Mouse (Mus musculus) forebrain, postnatal 0 days (tissue): Measurements from ENCODE around the gene Kcnj9. TPM values are rescaled to one million over a fixed set of nuclear protein-coding genes. Genes with fewer than 3 reads are reported as not detected.

ENCODE experiments used
- ATAC-seq: fragments of 200-750 bp; cut with Nextera tagmentation; 2 replicates; pipeline ENCODE4 v1.8.0; 2017; ENCODE audit warnings: mild to moderate bottlenecking, moderate library complexity
- DNase-seq: peaks from one replicate; pipeline ENCODE4 v3.0.0-alpha.2; 2015
- H3K27ac ChIP-seq: fragments of 300-500 bp; sonication (generic); 2 replicates; pipeline ENCODE4 v1.5.1; 2014; ENCODE audit warnings: low read depth, mild to moderate bottlenecking, antibody characterized with exemption, low read length, moderate library complexity, mixed read lengths
- H3K27me3 ChIP-seq: fragments of 300-500 bp; sonication (generic); 2 replicates; pipeline ENCODE4 v1.6.1; 2014; ENCODE audit warnings: mild to moderate bottlenecking, low read length, mixed read lengths; ENCODE audit not compliant: insufficient read depth
- H3K36me3 ChIP-seq: fragments of 300-500 bp; sonication (generic); 2 replicates; pipeline ENCODE4 v1.6.1; 2014; ENCODE audit warnings: mild to moderate bottlenecking, moderate library complexity; ENCODE audit not compliant: insufficient read depth
- H3K4me1 ChIP-seq: fragments of 300-500 bp; sonication (generic); 2 replicates; pipeline ENCODE4 v1.6.1; 2014; ENCODE audit warnings: antibody characterized with exemption; ENCODE audit not compliant: insufficient read depth
- H3K4me2 ChIP-seq: fragments of 300-500 bp; sonication (generic); 2 replicates; pipeline ENCODE4 v1.6.1; 2014; ENCODE audit warnings: low read depth, mild to moderate bottlenecking, moderate library complexity
- H3K4me3 ChIP-seq: fragments of 300-500 bp; sonication (generic); 2 replicates; pipeline ENCODE4 v1.5.1; 2014; ENCODE audit warnings: low read depth, low read length, mixed read lengths
- H3K9ac ChIP-seq: fragments of 300-500 bp; sonication (generic); 2 replicates; pipeline ENCODE4 v1.6.1; 2014; ENCODE audit warnings: mild to moderate bottlenecking
- H3K9me3 ChIP-seq: fragments of 300-500 bp; sonication (generic); 2 replicates; pipeline ENCODE4 v1.6.1; 2016; ENCODE audit warnings: low read length
- CTCF ChIP-seq: sonication (generic); IDR thresholded peaks from 2 replicates; pipeline ENCODE4 v1.5.1; 2016; ENCODE audit warnings: antibody characterized with exemption, control low read depth, low read depth
- WGBS: fragments of 180-500 bp; shearing (Covaris S2); extraction: QIAGEN DNeasy Blood & Tissue Kit; methylation state at CpG from one replicate; pipeline ENCODE4 v1.1.7; 2014; 5-methylcytosine and 5-hydroxymethylcytosine counted together
- polyA plus RNA-seq: library from polyadenylated mRNA; unstranded; fragments of >200 nt; fragmentation: Nextera tagmentation; extraction: Ambion mirVana; gene quantifications from 2 replicates; pipeline ENCODE4 v1.2.1, GENCODE M21; 2015
- total RNA-seq: library from RNA; depleted of rRNA; stranded (reverse); fragments of >200 nt; gene quantifications from 2 replicates; pipeline ENCODE4 v1.2.3, GENCODE M21; 2014

Gene Kcnj9
- total and polyA plus RNA-seq, 2 experiments from 2014 or later = 4.8 to 7.5 TPM

GRCm38 (mm10) chr1:172279768-172280509 lies 49.2 kb downstream of the Kcnj9 start:
- Histone ChIP-seq H3K4me2 (no peak overlapping the region), H3K9ac (no peak overlapping the region), H3K27ac (peak overlapping the region; percentile 54; the same call in 1 of the 2 replicates), H3K4me3 (no peak overlapping the region), H3K36me3 (no peaks in the 10 kb centered on the region), H3K27me3 (no peaks in the 10 kb centered on the region), H3K4me1 (no peaks in the 10 kb centered on the region), H3K9me3 (no peaks in the 10 kb centered on the region)
- ATAC-seq = peak; percentile 74
- 80% methylated on average over 16 of the region's 16 CpGs for WGBS
- DNase-seq = peak; percentile 35
- no peak for TF ChIP-seq CTCF

GRCm38 (mm10) chr1:172278328-172278727 lies 50.8 kb downstream of the Kcnj9 start:
- Histone ChIP-seq H3K27ac (no peak overlapping the region), H3K4me2 (no peak overlapping the region), H3K4me1 (no peaks in the 10 kb centered on the region), H3K4me3 (no peak overlapping the region), H3K36me3 (no peaks in the 10 kb centered on the region), H3K9ac (no peak overlapping the region), H3K9me3 (no peaks in the 10 kb centered on the region), H3K27me3 (no peaks in the 10 kb centered on the region)
- TF ChIP-seq CTCF = no peak
- no peak for ATAC-seq
- DNase-seq = no peak
- 83% methylated on average over 13 of the region's 13 CpGs for WGBS

DNA sequence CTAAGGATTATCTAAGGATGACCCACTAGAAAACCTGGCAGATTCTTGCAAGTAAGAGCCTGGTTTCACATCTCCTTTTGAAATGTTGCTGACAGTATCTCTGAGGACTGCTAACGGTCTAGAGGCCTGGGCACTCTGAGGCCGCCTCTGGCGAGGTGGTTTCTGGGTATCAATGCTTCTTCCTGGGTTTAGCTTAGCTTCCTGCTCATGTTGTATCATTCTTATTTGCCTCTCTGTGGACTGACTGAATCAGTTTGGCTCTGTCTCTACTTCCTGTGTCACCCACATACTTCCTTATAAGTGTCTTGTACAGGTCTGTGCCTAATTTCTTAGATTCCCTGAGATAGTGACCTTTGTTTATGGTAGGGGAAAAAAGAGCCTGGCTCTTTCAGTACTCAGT lies 51.9 kb downstream of the Kcnj9 start:
- WGBS = 77% methylated on average over 3 of the region's 3 CpGs
- H3K27ac ChIP-seq = no peak overlapping the region

GRCm38 (mm10) chr1:172274547-172274946 lies 54.6 kb downstream of the Kcnj9 start:
- no peak overlapping the region for H3K9ac ChIP-seq
- no peak overlapping the region for H3K4me3 ChIP-seq
- DNase-seq = no peak
- H3K36me3 ChIP-seq = no peaks in the 10 kb centered on the region
- no peaks in the 10 kb centered on the region for H3K9me3 ChIP-seq
- no peaks in the 10 kb centered on the region for H3K27me3 ChIP-seq
- no peak overlapping the region for H3K27ac ChIP-seq
- H3K4me1 ChIP-seq = peaks cover 5% of the 10 kb centered on the region; the same call in 1 of the 2 replicates
- 74% methylated on average over 5 of the region's 5 CpGs for WGBS
- H3K4me2 ChIP-seq = no peak overlapping the region
- no peak for TF ChIP-seq CTCF
- ATAC-seq = no peak

More for the DNA sequence above, 51.9 kb downstream of the Kcnj9 start:
- TF ChIP-seq CTCF = no peak
- DNase-seq (no peak), ATAC-seq (no peak)
- Histone ChIP-seq H3K4me3 (no peak overlapping the region), H3K9me3 (no peaks in the 10 kb centered on the region), H3K4me1 (no peaks in the 10 kb centered on the region), H3K27me3 (no peaks in the 10 kb centered on the region), H3K36me3 (no peaks in the 10 kb centered on the region), H3K4me2 (no peak overlapping the region), H3K9ac (no peak overlapping the region)

GRCm38 (mm10) chr1:172274116-172274515 lies 55.0 kb downstream of the Kcnj9 start:
- no peak for TF ChIP-seq CTCF
- Histone ChIP-seq H3K4me1 (peaks cover 5% of the 10 kb centered on the region; the same call in 1 of the 2 replicates), H3K9me3 (no peaks in the 10 kb centered on the region), H3K36me3 (no peaks in the 10 kb centered on the region), H3K4me2 (no peak overlapping the region), H3K27me3 (no peaks in the 10 kb centered on the region), H3K4me3 (no peak overlapping the region), H3K27ac (no peak overlapping the region), H3K9ac (no peak overlapping the region)
- ATAC-seq (no peak), DNase-seq (no peak)
- 75% methylated on average over 5 of the region's 5 CpGs for WGBS

- ATAC-seq = no peak
- TF ChIP-seq CTCF = no peak
- 94% methylated on average over 6 of the region's 6 CpGs for WGBS
Measured at GRCm38 (mm10) chr1:172273386-172273785, 55.7 kb downstream of the Kcnj9 start.

GRCm38 (mm10) chr1:172271765-172272164 lies 57.4 kb downstream of the Kcnj9 start:
- H3K27me3 ChIP-seq = no peaks in the 10 kb centered on the region
- H3K9me3 ChIP-seq = no peaks in the 10 kb centered on the region
- H3K9ac ChIP-seq = no peak overlapping the region
- WGBS = 33% methylated on average over 10 of the region's 10 CpGs
- H3K36me3 ChIP-seq = no peaks in the 10 kb centered on the region
- H3K4me2 ChIP-seq = no peak overlapping the region
- DNase-seq = peak; percentile 52
- no peak overlapping the region for H3K27ac ChIP-seq
- H3K4me3 ChIP-seq = no peak overlapping the region
- peaks cover 5% of the 10 kb centered on the region; the same call in 1 of the 2 replicates for H3K4me1 ChIP-seq
- peak; percentile 96 for ATAC-seq
- no peak for TF ChIP-seq CTCF

More at GRCm38 (mm10) chr1:172273386-172273785, 55.7 kb downstream of the Kcnj9 start:
- no peak overlapping the region for H3K4me2 ChIP-seq
- peaks cover 5% of the 10 kb centered on the region; the same call in 1 of the 2 replicates for H3K4me1 ChIP-seq
- no peak overlapping the region for H3K9ac ChIP-seq
- no peaks in the 10 kb centered on the region for H3K9me3 ChIP-seq
- no peak overlapping the region for H3K4me3 ChIP-seq
- H3K27me3 ChIP-seq = no peaks in the 10 kb centered on the region
- DNase-seq = no peak
- no peaks in the 10 kb centered on the region for H3K36me3 ChIP-seq
- H3K27ac ChIP-seq = no peak overlapping the region
